Mouse (Mus musculus) T-cell, adult 2 months (primary cell): ENCODE data around the gene Acbd4.
A peak's percentile ranks its signal among the peaks of the same experiment; 100 is the strongest.

Source experiments
- DNase-seq: peaks from one replicate; pipeline ENCODE4 v3.0.0; 2022; ENCODE audit warnings: low spot score

Acbd4 gene

GRCm38 (mm10) chr11:103093306-103093705 is 8.2 kb upstream of the Acbd4 start:
- DNase-seq, result no peak

- DNase-seq, result no peak
These were observed 7.3 kb upstream of the Acbd4 start for GRCm38 (mm10) chr11:103093862-103094833.

GRCm38 (mm10) chr11:103095107-103095670 is 6.3 kb upstream of the Acbd4 start:
- DNase-seq, result no peak

GRCm38 (mm10) chr11:103095801-103096200 is 5.7 kb upstream of the Acbd4 start:
- no peak for DNase-seq

GRCm38 (mm10) chr11:103096979-103097894 is 4.2 kb upstream of the Acbd4 start:
- no peak for DNase-seq

GRCm38 (mm10) chr11:103098531-103099190 is 2.8 kb upstream of the Acbd4 start:
- DNase-seq, result no peak

GRCm38 (mm10) chr11:103099352-103099940 is 2.0 kb upstream of the Acbd4 start:
- no peak for DNase-seq

- no peak for DNase-seq
These were observed 1.1 kb upstream of the Acbd4 start for GRCm38 (mm10) chr11:103100361-103100760.

GRCm38 (mm10) chr11:103101866-103102501 is 502 bp downstream of the Acbd4 start:
- peak; percentile 28 for DNase-seq

- peak; percentile 98 for DNase-seq
These were observed 1.4 kb downstream of the Acbd4 start for GRCm38 (mm10) chr11:103102725-103103349.

GRCm38 (mm10) chr11:103103621-103104020 is 2.1 kb downstream of the Acbd4 start:
- DNase-seq, result no peak

GRCm38 (mm10) chr11:103104469-103104868 is 3.0 kb downstream of the Acbd4 start:
- no peak for DNase-seq

GRCm38 (mm10) chr11:103105180-103105725 is 3.8 kb downstream of the Acbd4 start:
- no peak for DNase-seq

- no peak for DNase-seq
These were observed 4.3 kb downstream of the Acbd4 start for GRCm38 (mm10) chr11:103105810-103106209.

- no peak for DNase-seq
These were observed 4.9 kb downstream of the Acbd4 start for GRCm38 (mm10) chr11:103106386-103106785.

GRCm38 (mm10) chr11:103111301-103111700 is 9.8 kb downstream of the Acbd4 start:
- no peak for DNase-seq

GRCm38 (mm10) chr11:103111881-103112551 is 10.5 kb downstream of the Acbd4 start:
- no peak for DNase-seq

GRCm38 (mm10) chr11:103112552-103112912 is 11.1 kb downstream of the Acbd4 start:
- DNase-seq, result no peak

- DNase-seq, result no peak
These were observed 11.5 kb downstream of the Acbd4 start for GRCm38 (mm10) chr11:103113005-103113404.

GRCm38 (mm10) chr11:103113771-103114170 is 12.3 kb downstream of the Acbd4 start:
- no peak for DNase-seq
